Mouse (Mus musculus) hindbrain, embryonic 11.5 days (tissue): Measurements from ENCODE around the gene Gars. TPM values are rescaled to one million over a fixed set of nuclear protein-coding genes. Genes with fewer than 3 reads are reported as not detected.

Experiments
- ATAC-seq: fragments of 200-750 bp; cut with Nextera tagmentation; 2 replicates; pipeline ENCODE4 v1.8.0; 2017; ENCODE audit warnings: mild to moderate bottlenecking, moderate TSS enrichment, moderate library complexity; ENCODE audit not compliant: low FRiP score
- DNase-seq: peaks from one replicate; pipeline ENCODE4 v3.0.0-alpha.2; 2015; ENCODE audit warnings: low spot score
- H3K27ac ChIP-seq: fragments of 300-500 bp; sonication (generic); 2 replicates; pipeline ENCODE4 v1.5.1; 2014; ENCODE audit warnings: mild to moderate bottlenecking, low read depth, low read length
- H3K27me3 ChIP-seq: fragments of 300-500 bp; sonication (generic); 2 replicates; pipeline ENCODE4 v1.6.1; 2014; ENCODE audit warnings: mild to moderate bottlenecking, low read length, moderate library complexity, mixed read lengths; ENCODE audit not compliant: control insufficient read depth, insufficient read depth
- H3K36me3 ChIP-seq: fragments of 300-500 bp; sonication (generic); 2 replicates; pipeline ENCODE4 v1.6.1; 2014; ENCODE audit warnings: mild to moderate bottlenecking, low read length, moderate library complexity, mixed read lengths; ENCODE audit not compliant: control insufficient read depth, insufficient read depth
- H3K4me1 ChIP-seq: fragments of 300-500 bp; sonication (generic); replicated peaks from 2 replicates; pipeline ENCODE4 v1.6.1; 2014; ENCODE audit warnings: low read length, mixed read lengths; ENCODE audit not compliant: control insufficient read depth, insufficient read depth
- H3K4me2 ChIP-seq: fragments of 300-500 bp; sonication (generic); replicated peaks from 2 replicates; pipeline ENCODE4 v1.6.1; 2014; ENCODE audit warnings: mild to moderate bottlenecking, low read depth, low read length
- H3K4me3 ChIP-seq: fragments of 300-500 bp; sonication (generic); 2 replicates; pipeline ENCODE4 v1.5.1; 2014; ENCODE audit warnings: low read depth, low read length
- H3K9ac ChIP-seq: fragments of 300-500 bp; sonication (generic); 2 replicates; pipeline ENCODE4 v1.6.1; 2014; ENCODE audit warnings: low read depth, low read length
- H3K9me3 ChIP-seq: fragments of 300-500 bp; sonication (generic); 2 replicates; pipeline ENCODE4 v1.6.1; 2016; ENCODE audit warnings: low read length; ENCODE audit not compliant: control insufficient read depth
- WGBS: fragments of 180-500 bp; shearing (Covaris S2); extraction: QIAGEN DNeasy Blood & Tissue Kit; methylation state at CpG from one replicate; pipeline ENCODE4 v1.1.7; 2014; 5-methylcytosine and 5-hydroxymethylcytosine counted together
- polyA plus RNA-seq: library from polyadenylated mRNA; unstranded; fragments of >200 nt; fragmentation: Nextera tagmentation; extraction: Ambion mirVana; gene quantifications from 2 replicates; pipeline ENCODE4 v1.2.1, GENCODE M21; 2014

Gene Gars
- polyA plus RNA-seq, 1 experiment from 2014 or later, result 214 TPM

GRCm38 (mm10) chr6:55063793-55064476 is 26.1 kb downstream of the Gars start:
- Histone ChIP-seq H3K4me2 (no peak overlapping the region), H3K27me3 (no peaks in the 10 kb centered on the region), H3K4me3 (no peak overlapping the region), H3K36me3 (peaks cover 7% of the 10 kb centered on the region), H3K9ac (no peak overlapping the region), H3K27ac (no peak overlapping the region), H3K4me1 (no peaks in the 10 kb centered on the region), H3K9me3 (no peaks in the 10 kb centered on the region)
- WGBS, result 93% methylated on average over 9 of the region's 9 CpGs
- DNase-seq, result no peak
- ATAC-seq, result no peak

GRCm38 (mm10) chr6:55064477-55064827 is 26.6 kb downstream of the Gars start:
- ATAC-seq, result no peak
- Histone ChIP-seq H3K36me3 (peaks cover 7% of the 10 kb centered on the region), H3K9ac (no peak overlapping the region), H3K4me1 (no peaks in the 10 kb centered on the region), H3K4me3 (no peak overlapping the region), H3K9me3 (no peaks in the 10 kb centered on the region), H3K4me2 (no peak overlapping the region), H3K27me3 (no peaks in the 10 kb centered on the region), H3K27ac (no peak overlapping the region)
- DNase-seq, result no peak
- 94% methylated on average over 7 of the region's 7 CpGs for WGBS

GRCm38 (mm10) chr6:55065903-55066302 is 28.1 kb downstream of the Gars start:
- H3K9me3 ChIP-seq, result no peaks in the 10 kb centered on the region
- H3K4me1 ChIP-seq, result no peaks in the 10 kb centered on the region
- H3K9ac ChIP-seq, result no peak overlapping the region
- peaks cover 7% of the 10 kb centered on the region for H3K36me3 ChIP-seq
- no peak overlapping the region for H3K27ac ChIP-seq
- ATAC-seq (no peak), DNase-seq (no peak)
- H3K4me2 ChIP-seq, result no peak overlapping the region
- 93% methylated on average over 2 of the region's 2 CpGs for WGBS
- H3K27me3 ChIP-seq, result no peaks in the 10 kb centered on the region
- no peak overlapping the region for H3K4me3 ChIP-seq

GRCm38 (mm10) chr6:55076561-55077255 is 38.9 kb downstream of the Gars start:
- no peaks in the 10 kb centered on the region for H3K4me1 ChIP-seq
- H3K4me2 ChIP-seq, result no peak overlapping the region
- no peak for DNase-seq
- no peak overlapping the region for H3K27ac ChIP-seq
- no peaks in the 10 kb centered on the region for H3K9me3 ChIP-seq
- H3K4me3 ChIP-seq, result no peak overlapping the region
- no peak overlapping the region for H3K9ac ChIP-seq
- H3K27me3 ChIP-seq, result no peaks in the 10 kb centered on the region
- 0 out of 2 replicates have a peak, but pooled peaks cover 2% of the 10 kb centered on the region for H3K36me3 ChIP-seq
- 91% methylated on average over 4 of the region's 4 CpGs for WGBS
- ATAC-seq, result no peak

- H3K9ac ChIP-seq, result no peak overlapping the region
- ATAC-seq (no peak), DNase-seq (no peak)
- no peaks in the 10 kb centered on the region for H3K4me1 ChIP-seq
- H3K9me3 ChIP-seq, result no peaks in the 10 kb centered on the region
- H3K27ac ChIP-seq, result no peak overlapping the region
- H3K4me2 ChIP-seq, result no peak overlapping the region
- no peak overlapping the region for H3K4me3 ChIP-seq
- 0 out of 2 replicates have a peak, but pooled peaks cover 2% of the 10 kb centered on the region for H3K36me3 ChIP-seq
- no peaks in the 10 kb centered on the region for H3K27me3 ChIP-seq
- 89% methylated on average over 3 of the region's 3 CpGs for WGBS
These were observed 43.6 kb downstream of the Gars start for GRCm38 (mm10) chr6:55081379-55081778.

GRCm38 (mm10) chr6:55082261-55083051 is 44.6 kb downstream of the Gars start:
- DNase-seq, result no peak
- WGBS, result 85% methylated on average over 7 of the region's 7 CpGs
- H3K36me3 ChIP-seq, result no peaks in the 10 kb centered on the region

GRCm38 (mm10) chr6:55087355-55087754 is 49.5 kb downstream of the Gars start:
- H3K27ac ChIP-seq, result no peak overlapping the region
- no peak overlapping the region for H3K4me2 ChIP-seq
- no peaks in the 10 kb centered on the region for H3K36me3 ChIP-seq
- DNase-seq (no peak), ATAC-seq (no peak)
- WGBS, result 61% methylated on average over 4 of the region's 4 CpGs
- no peaks in the 10 kb centered on the region for H3K27me3 ChIP-seq
- H3K4me1 ChIP-seq, result no peaks in the 10 kb centered on the region
- H3K9me3 ChIP-seq, result no peaks in the 10 kb centered on the region
- no peak overlapping the region for H3K9ac ChIP-seq
- no peak overlapping the region for H3K4me3 ChIP-seq

More at GRCm38 (mm10) chr6:55082261-55083051, 44.6 kb downstream of the Gars start:
- no peaks in the 10 kb centered on the region for H3K27me3 ChIP-seq
- H3K4me3 ChIP-seq, result no peak overlapping the region
- H3K27ac ChIP-seq, result no peak overlapping the region
- no peak for ATAC-seq
- no peaks in the 10 kb centered on the region for H3K4me1 ChIP-seq
- H3K4me2 ChIP-seq, result no peak overlapping the region
- no peak overlapping the region for H3K9ac ChIP-seq
- no peaks in the 10 kb centered on the region for H3K9me3 ChIP-seq

- Histone ChIP-seq H3K4me2 (no peak overlapping the region), H3K9me3 (no peaks in the 10 kb centered on the region), H3K27me3 (no peaks in the 10 kb centered on the region), H3K9ac (no peak overlapping the region), H3K4me1 (no peaks in the 10 kb centered on the region), H3K27ac (no peak overlapping the region), H3K4me3 (no peak overlapping the region), H3K36me3 (no peaks in the 10 kb centered on the region)
- DNase-seq, result no peak
- ATAC-seq, result no peak
- 35% methylated on average over 4 of the region's 4 CpGs for WGBS
These were observed 52.8 kb downstream of the Gars start for GRCm38 (mm10) chr6:55090639-55091038.
